Mouse (Mus musculus): ENCODE data around the gene Sp8. TPM values are rescaled to one million over a fixed set of nuclear protein-coding genes. Genes with fewer than 3 reads are reported as not detected.

The Sp8 gene
- total RNA-seq, 1 experiment, result 1.3 TPM

GRCm38 (mm10) chr12:118839398-118839797 is 6.7 kb upstream of the Sp8 start:
- in situ Hi-C loops (cut with MboI; ENCODE audit: low sequenced_read_pairs in 2 of 2, unreplicated experiment in 2 of 2), result loop anchor here in 1 of 2 experiments (10.0 kb wide), 1 partner anchor 315 kb away; no protein-coding TSS in a partner anchor

GRCm38 (mm10) chr12:118840301-118840700 is 5.8 kb upstream of the Sp8 start:
- Histone ChIP-seq H3K36me3 (ENCODE audit: control insufficient read depth, insufficient read depth, low read length, poor library complexity, severe bottlenecking) (no peaks in the 10 kb centered on the region), H3K9me3 (ENCODE audit: control insufficient read depth, insufficient read depth, low read depth, low read length) (no peaks in the 10 kb centered on the region), H3K9ac (ENCODE audit: insufficient read depth, low read depth, low read length, poor library complexity, severe bottlenecking) (no peak overlapping the region), H3K4me1 (ENCODE audit: control insufficient read depth in 2 of 2, insufficient read depth in 2 of 2, low read length in 2 of 2, poor library complexity in 1 of 2) (peaks cover 4% of the 10 kb centered on the region in 2 experiments; a peak in 1 of 4 replicates), H3K27ac (ENCODE audit: insufficient read depth, low read depth, low read length, poor library complexity, severe bottlenecking) (no peak overlapping the region), H3K4me3 (ENCODE audit: insufficient read depth in 1 of 2, low read depth in 1 of 2, low read length in 2 of 2, poor library complexity in 1 of 2, severe bottlenecking in 1 of 2) (no peak overlapping the region)
- no peak for DNase-seq (ENCODE audit: low read depth, low spot score)
- in situ Hi-C loops (cut with MboI; ENCODE audit: low sequenced_read_pairs in 2 of 2, unreplicated experiment in 2 of 2), result loop anchor here in 1 of 2 experiments (10.0 kb wide), 1 partner anchor 1686 kb away; no protein-coding TSS in a partner anchor
- no peak for TF ChIP-seq ZNF384 (IDR thresholded peaks at IDR 0.05; ENCODE audit: low read depth, low read length)
- no peak for TF ChIP-seq ZC3H11A (IDR thresholded peaks at IDR 0.05; ENCODE audit: borderline replicate concordance, low read depth, low read length)
- TF ChIP-seq CHD2 (IDR thresholded peaks at IDR 0.05; ENCODE audit: low read depth, low read length), result no peak
- no peak for TF ChIP-seq MAFK (IDR thresholded peaks at IDR 0.05; ENCODE audit: insufficient read depth, low read depth, low read length)
- TF ChIP-seq HCFC1 (IDR thresholded peaks at IDR 0.05; ENCODE audit: borderline replicate concordance, insufficient read depth, low read length), result no peak

More at GRCm38 (mm10) chr12:118839398-118839797, 6.7 kb upstream of the Sp8 start:
- Histone ChIP-seq H3K27ac (ENCODE audit: insufficient read depth, low read depth, low read length, poor library complexity, severe bottlenecking) (no peak overlapping the region), H3K4me3 (ENCODE audit: insufficient read depth in 1 of 2, low read depth in 1 of 2, low read length in 2 of 2, poor library complexity in 1 of 2, severe bottlenecking in 1 of 2) (no peak overlapping the region), H3K36me3 (ENCODE audit: control insufficient read depth, insufficient read depth, low read length, poor library complexity, severe bottlenecking) (no peaks in the 10 kb centered on the region), H3K9me3 (ENCODE audit: control insufficient read depth, insufficient read depth, low read depth, low read length) (no peaks in the 10 kb centered on the region), H3K4me1 (ENCODE audit: control insufficient read depth in 2 of 2, insufficient read depth in 2 of 2, low read length in 2 of 2, poor library complexity in 1 of 2) (peaks cover 4% of the 10 kb centered on the region in 2 experiments; a peak in 1 of 4 replicates), H3K9ac (ENCODE audit: insufficient read depth, low read depth, low read length, poor library complexity, severe bottlenecking) (no peak overlapping the region)
- TF ChIP-seq MAFK (IDR thresholded peaks at IDR 0.05; ENCODE audit: insufficient read depth, low read depth, low read length) (no peak), ZC3H11A (IDR thresholded peaks at IDR 0.05; ENCODE audit: borderline replicate concordance, low read depth, low read length) (no peak), CHD2 (IDR thresholded peaks at IDR 0.05; ENCODE audit: low read depth, low read length) (no peak), HCFC1 (IDR thresholded peaks at IDR 0.05; ENCODE audit: borderline replicate concordance, insufficient read depth, low read length) (no peak), ZNF384 (IDR thresholded peaks at IDR 0.05; ENCODE audit: low read depth, low read length) (no peak)
- no peak for DNase-seq (ENCODE audit: low read depth, low spot score)

DNA sequence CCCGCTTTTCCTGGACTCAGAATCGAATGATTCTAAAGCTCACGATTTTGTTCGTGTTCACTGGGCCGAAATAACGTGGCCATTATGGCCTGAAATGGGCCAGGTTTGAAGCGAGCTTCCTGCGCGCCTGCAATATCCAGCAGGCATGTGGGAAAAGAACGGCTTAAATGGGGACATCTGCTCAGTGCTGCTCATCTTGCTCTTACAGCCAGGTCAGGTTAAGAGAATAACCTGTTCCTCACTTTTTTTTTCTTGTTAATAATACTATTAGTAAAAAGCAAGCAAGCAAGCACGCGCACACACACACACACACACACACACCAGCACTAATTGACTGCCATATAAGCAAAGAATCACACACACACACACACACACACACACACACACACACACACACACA is 5.3 kb upstream of the Sp8 start:
- Histone ChIP-seq H3K9ac (ENCODE audit: insufficient read depth, low read depth, low read length, poor library complexity, severe bottlenecking) (no peak overlapping the region), H3K36me3 (ENCODE audit: control insufficient read depth, insufficient read depth, low read length, poor library complexity, severe bottlenecking) (no peaks in the 10 kb centered on the region), H3K27ac (ENCODE audit: insufficient read depth, low read depth, low read length, poor library complexity, severe bottlenecking) (no peak overlapping the region), H3K9me3 (ENCODE audit: control insufficient read depth, insufficient read depth, low read depth, low read length) (no peaks in the 10 kb centered on the region), H3K4me1 (ENCODE audit: control insufficient read depth in 2 of 2, insufficient read depth in 2 of 2, low read length in 2 of 2, poor library complexity in 1 of 2) (peaks cover 4% of the 10 kb centered on the region in 2 experiments; a peak in 1 of 4 replicates), H3K4me3 (ENCODE audit: insufficient read depth in 1 of 2, low read depth in 1 of 2, low read length in 2 of 2, poor library complexity in 1 of 2, severe bottlenecking in 1 of 2) (no peak overlapping the region)
- DNase-seq (ENCODE audit: low read depth, low spot score), result no peak
- TF ChIP-seq CHD2 (IDR thresholded peaks at IDR 0.05; ENCODE audit: low read depth, low read length) (no peak), HCFC1 (IDR thresholded peaks at IDR 0.05; ENCODE audit: borderline replicate concordance, insufficient read depth, low read length) (no peak), ZC3H11A (IDR thresholded peaks at IDR 0.05; ENCODE audit: borderline replicate concordance, low read depth, low read length) (no peak), ZNF384 (IDR thresholded peaks at IDR 0.05; ENCODE audit: low read depth, low read length) (no peak), MAFK (IDR thresholded peaks at IDR 0.05; ENCODE audit: insufficient read depth, low read depth, low read length) (no peak)
- in situ Hi-C loops (cut with MboI; ENCODE audit: low sequenced_read_pairs in 2 of 2, unreplicated experiment in 2 of 2), result loop anchor here in 1 of 2 experiments (10.0 kb wide), 1 partner anchor 1686 kb away; no protein-coding TSS in a partner anchor

DNA sequence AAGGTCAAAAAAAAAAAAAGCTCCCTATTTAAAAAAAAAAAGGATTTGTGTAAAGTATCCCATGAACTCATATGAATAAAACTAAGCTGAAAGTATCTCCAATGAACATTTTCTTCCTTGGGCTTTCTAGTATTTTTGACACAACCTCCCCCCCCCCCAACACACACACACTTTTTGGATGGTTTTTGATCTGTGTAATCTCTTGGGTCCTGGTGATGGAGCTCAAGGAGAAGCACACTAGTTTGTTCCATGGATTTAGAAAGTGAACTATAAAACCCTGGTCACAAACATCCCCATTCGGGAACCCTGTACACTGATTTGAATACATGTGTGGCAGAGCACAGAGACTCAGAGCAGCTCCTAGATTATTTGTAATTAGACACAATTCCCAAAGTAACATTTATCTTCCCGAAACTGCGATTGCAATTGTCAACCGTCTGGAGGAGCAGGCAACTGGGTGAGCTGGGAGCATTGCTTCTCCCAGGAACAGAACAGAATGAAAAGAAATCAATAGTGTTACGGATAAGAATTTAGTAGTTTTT is 4.7 kb upstream of the Sp8 start:
- Histone ChIP-seq H3K4me3 (ENCODE audit: insufficient read depth in 1 of 2, low read depth in 1 of 2, low read length in 2 of 2, poor library complexity in 1 of 2, severe bottlenecking in 1 of 2) (no peak overlapping the region), H3K27ac (ENCODE audit: insufficient read depth, low read depth, low read length, poor library complexity, severe bottlenecking) (no peak overlapping the region), H3K9ac (ENCODE audit: insufficient read depth, low read depth, low read length, poor library complexity, severe bottlenecking) (no peak overlapping the region), H3K9me3 (ENCODE audit: control insufficient read depth, insufficient read depth, low read depth, low read length) (no peaks in the 10 kb centered on the region), H3K36me3 (ENCODE audit: control insufficient read depth, insufficient read depth, low read length, poor library complexity, severe bottlenecking) (no peaks in the 10 kb centered on the region), H3K4me1 (ENCODE audit: control insufficient read depth in 2 of 2, insufficient read depth in 2 of 2, low read length in 2 of 2, poor library complexity in 1 of 2) (0 out of 4 replicates have a peak, but pooled peaks cover 2 to 3% of the 10 kb centered on the region in 2 experiments)
- in situ Hi-C loops (cut with MboI; ENCODE audit: low sequenced_read_pairs in 2 of 2, unreplicated experiment in 2 of 2), result loop anchor here in 1 of 2 experiments (10.0 kb wide), 1 partner anchor 1687 kb away; no protein-coding TSS in a partner anchor
- TF ChIP-seq HCFC1 (IDR thresholded peaks at IDR 0.05; ENCODE audit: borderline replicate concordance, insufficient read depth, low read length) (no peak), ZC3H11A (IDR thresholded peaks at IDR 0.05; ENCODE audit: borderline replicate concordance, low read depth, low read length) (no peak), ZNF384 (IDR thresholded peaks at IDR 0.05; ENCODE audit: low read depth, low read length) (no peak)
- DNase-seq (ENCODE audit: low read depth, low spot score), result no peak

Measured in ES-E14 (cell line).